26 mouse cellular contexts compared by ENCODE assay signal in the genomic region with DNA sequence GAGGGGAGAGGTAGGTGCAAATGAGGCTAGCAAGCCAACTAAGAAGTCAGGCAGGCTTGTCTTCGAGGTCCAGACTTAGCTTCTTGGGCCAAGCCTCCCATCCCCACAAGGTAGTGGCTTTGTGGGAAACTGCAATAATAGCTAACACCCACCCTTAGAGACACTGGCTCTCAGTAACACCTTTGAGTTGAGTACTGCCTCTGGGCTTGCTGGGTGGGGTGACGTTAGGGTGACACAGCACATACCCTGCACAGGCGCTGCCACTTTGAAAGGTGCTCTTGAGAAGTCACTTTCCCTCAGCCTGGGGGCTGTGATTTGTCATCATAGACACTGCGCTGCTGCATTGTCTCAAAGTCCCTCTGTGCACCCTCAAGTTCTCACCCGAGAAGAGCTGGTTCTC. TPM values are rescaled to one million over a fixed set of nuclear protein-coding genes. Genes with fewer than 3 reads are reported as not detected.
DNase-seq lines count a peak whose midpoint lies in the region; ATAC-seq and TF ChIP-seq lines count a peak whose summit lies in the region.
"Had no signal": no experiment of that assay in that cellular context is flagged by ENCODE, and none has a peak within 500 bp of the region (broad histone marks: within the 10 kb centered on the region; RNA-seq: fewer than 3 reads in every experiment).

No protein-coding gene starts in this region.

- no peaks in the 10 kb centered on the region for H3K27me3 ChIP-seq in heart, embryonic 11.5 days (ENCODE audit: control insufficient read depth, insufficient read depth, low read length)
- no peaks in the 10 kb centered on the region for H3K27me3 ChIP-seq in G1E (ENCODE audit: insufficient read depth, low read length)
- H3K27me3 ChIP-seq in liver, embryonic 15.5 days = no peaks in the 10 kb centered on the region
- H3K27me3 ChIP-seq: CH12.LX; embryonic facial prominence, embryonic 15.5 days; kidney, embryonic 15.5 days; lung, embryonic 15.5 days; midbrain, embryonic 15.5 days; neural tube, embryonic 12.5 days had no signal

- H3K4me3 ChIP-seq in heart, embryonic 11.5 days (ENCODE audit: low read depth, low read length) = no peak overlapping the region
- peak overlapping the region; percentile 30; the same call in 1 of the 2 replicates for H3K4me3 ChIP-seq in G1E (ENCODE audit: low read depth, low read length)
- no peak overlapping the region for H3K4me3 ChIP-seq in liver, embryonic 15.5 days (replicated peaks)
- H3K4me3 ChIP-seq: embryonic facial prominence, embryonic 15.5 days; hindbrain, embryonic 10.5 days; kidney, embryonic 15.5 days; lung, embryonic 15.5 days; midbrain, embryonic 15.5 days; neural tube, embryonic 12.5 days had no signal

- no peak for DNase-seq in heart, postnatal 4 days
- DNase-seq in G1E (ENCODE audit: low spot score) = no peak
- no peak for DNase-seq in ovary, postnatal 10 days (ENCODE audit: low spot score)
- DNase-seq in frontal cortex, postnatal 25 days (ENCODE audit: low spot score in 2 of 2) = no peak
- DNase-seq: adrenal gland, postnatal 25 days; cerebellum, adult 8-10 months; cerebellum, postnatal 36 days; embryo, embryonic 11 days; forebrain, postnatal 0 days; kidney, postnatal 4 days; retina, postnatal 1 day; right cerebral cortex, postnatal 25 days; thymus, postnatal 14 days had no signal

- H3K27ac ChIP-seq in heart, embryonic 11.5 days (ENCODE audit: low read depth, low read length) = peak overlapping the region; percentile 15; the same call in 1 of the 2 replicates
- H3K27ac ChIP-seq in liver, embryonic 15.5 days (replicated peaks) = peak overlapping the region; percentile 71
- H3K27ac ChIP-seq: embryonic facial prominence, embryonic 15.5 days; hindbrain, embryonic 10.5 days; hindbrain, postnatal 0 days; kidney, embryonic 15.5 days; lung, embryonic 15.5 days; midbrain, embryonic 15.5 days; neural tube, embryonic 12.5 days had no signal

- no peaks in the 10 kb centered on the region for H3K9me3 ChIP-seq in heart, embryonic 11.5 days (replicated peaks; ENCODE audit: control insufficient read depth, low read length)
- no peaks in the 10 kb centered on the region for H3K9me3 ChIP-seq in G1E (replicated peaks)
- no peaks in the 10 kb centered on the region for H3K9me3 ChIP-seq in liver, embryonic 15.5 days (replicated peaks)
- H3K9me3 ChIP-seq: embryonic facial prominence, embryonic 15.5 days; hindbrain, embryonic 10.5 days; kidney, embryonic 15.5 days; lung, embryonic 15.5 days; midbrain, embryonic 15.5 days; neural tube, embryonic 12.5 days had no signal

- no peak overlapping the region for H3K4me2 ChIP-seq in heart, embryonic 11.5 days
- peak overlapping the region; percentile 42 for H3K4me2 ChIP-seq in liver, embryonic 15.5 days
- H3K4me2 ChIP-seq: embryonic facial prominence, embryonic 15.5 days; kidney, embryonic 15.5 days; lung, embryonic 15.5 days; midbrain, embryonic 15.5 days; neural tube, embryonic 12.5 days had no signal

- ATAC-seq in heart, embryonic 11.5 days (replicated peaks; ENCODE audit: insufficient number of reproducible peaks, low FRiP score, low TSS enrichment) = peak; percentile 53; the same call in 1 of the 2 replicates
- no peak for ATAC-seq in G1E (ENCODE audit: extremely low read depth, insufficient number of reproducible peaks, low FRiP score, poor library complexity, severe bottlenecking)
- ATAC-seq in erythroid progenitor cell, adult 5-6 weeks (replicated peaks; ENCODE audit: low FRiP score, poor library complexity, severe bottlenecking) = peak; percentile 74
- ATAC-seq in liver, embryonic 15.5 days (ENCODE audit: insufficient read depth) = peak; percentile 68
- ATAC-seq: forebrain, postnatal 0 days; hindbrain, postnatal 0 days; intestine, postnatal 0 days; midbrain, embryonic 15.5 days had no signal

- WGBS in heart, embryonic 11.5 days (ENCODE audit: insufficient replicate concordance) = 50% methylated on average over 5 of the region's 5 CpGs
- WGBS in liver, embryonic 15.5 days (ENCODE audit: insufficient replicate concordance) = 70% methylated on average over 5 of the region's 5 CpGs

- H3K4me1 ChIP-seq in heart, embryonic 11.5 days (ENCODE audit: control insufficient read depth, insufficient read depth, low read length) = peaks cover 47% of the 10 kb centered on the region
- H3K4me1 ChIP-seq in G1E (ENCODE audit: insufficient read depth, low read depth, low read length) = peaks cover 84% of the 10 kb centered on the region
- H3K4me1 ChIP-seq in liver, embryonic 15.5 days (replicated peaks) = peaks cover 84% of the 10 kb centered on the region
- H3K4me1 ChIP-seq: kidney, embryonic 15.5 days; lung, embryonic 15.5 days; neural tube, embryonic 12.5 days had no signal

- no peaks in the 10 kb centered on the region for H3K36me3 ChIP-seq in heart, embryonic 11.5 days (ENCODE audit: control insufficient read depth, insufficient read depth, low read length)
- peaks cover 92% of the 10 kb centered on the region for H3K36me3 ChIP-seq in G1E (replicated peaks)
- peaks cover 28% of the 10 kb centered on the region for H3K36me3 ChIP-seq in liver, embryonic 15.5 days (replicated peaks)
- H3K36me3 ChIP-seq: lung, embryonic 15.5 days had no signal

- no peak for TF ChIP-seq CTCF in G1E (IDR thresholded peaks at IDR 0.05; ENCODE audit: low read depth, low read length)

- H3K9ac ChIP-seq in heart, embryonic 11.5 days (ENCODE audit: low read depth, low read length) = peak overlapping the region; percentile 22; the same call in 1 of the 2 replicates
- peak overlapping the region; percentile 22; the same call in 1 of the 2 replicates for H3K9ac ChIP-seq in liver, embryonic 15.5 days
- H3K9ac ChIP-seq: embryonic facial prominence, embryonic 15.5 days; forebrain, postnatal 0 days; kidney, embryonic 15.5 days; lung, embryonic 15.5 days; midbrain, embryonic 15.5 days; neural tube, embryonic 12.5 days had no signal

RNA-seq across cellular contexts. Expression of a gene that starts 11.6 kb away (rescaled TPM):
- polyA plus RNA-seq in heart, embryonic 11.5 days (2014; fragmentation: Nextera tagmentation; extraction: Ambion mirVana) = 4.0 and 5.2 TPM in 2 replicates
- total RNA-seq in heart, postnatal 4 days (2021) = 10 to 100 TPM in 1 of 2 experiments, 1 to 10 TPM in 1; 9.6 to 10.9 TPM
- total RNA-seq in G1E (2014; fragmentation: Nextera tagmentation) (94.0 and 120 TPM in 2 replicates), G1E (2017) (57.9 and 59.1 TPM in 2 replicates)
- polyA plus RNA-seq in G1E (2012) = 14.6 and 23.4 TPM in 2 replicates
- total RNA-seq in erythroid progenitor cell, adult 5-6 weeks (2015; ENCODE audit: low replicate concordance) = 3.4 and 5.8 TPM in 2 replicates
- total RNA-seq in erythroid progenitor cell, adult 5-6 weeks (2017; ENCODE audit: low replicate concordance) = 2.6 and 2.7 TPM in 2 replicates
- 6.6 and 7.9 TPM in 2 replicates for polyA plus RNA-seq in liver, embryonic 15.5 days (2015; fragmentation: Nextera tagmentation; extraction: Ambion mirVana)

RNA-seq across cellular contexts. Expression of a gene that starts 15.6 kb away (rescaled TPM):
- polyA plus RNA-seq in heart, embryonic 11.5 days (2014; fragmentation: Nextera tagmentation; extraction: Ambion mirVana) = 2.0 TPM in 2 replicates
- 1 to 10 TPM; 2.3 to 2.4 TPM for total RNA-seq in heart, postnatal 4 days (2021)
- total RNA-seq in G1E (2014; fragmentation: Nextera tagmentation) (3.8 and 3.9 TPM in 2 replicates), G1E (2017) (1.5 and 2.1 TPM in 2 replicates)
- 1.6 and 1.8 TPM in 2 replicates for polyA plus RNA-seq in G1E (2012)
- total RNA-seq in erythroid progenitor cell, adult 5-6 weeks (2015; ENCODE audit: low replicate concordance) = not detected in 2 replicates
- total RNA-seq in erythroid progenitor cell, adult 5-6 weeks (2017; ENCODE audit: low replicate concordance) = not detected in 2 replicates
- polyA plus RNA-seq in liver, embryonic 15.5 days (2015; fragmentation: Nextera tagmentation; extraction: Ambion mirVana) = 1.1 and 1.2 TPM in 2 replicates
- polyA plus RNA-seq: macrophage had no signal

RNA-seq across cellular contexts. Expression of a gene that starts 24.3 kb away (rescaled TPM):
- polyA plus RNA-seq in heart, embryonic 11.5 days (2014; fragmentation: Nextera tagmentation; extraction: Ambion mirVana) = 552 and 561 TPM in 2 replicates
- total RNA-seq in heart, postnatal 4 days (2021) = 100 to 1,000 TPM; 291 to 298 TPM
- 126 and 189 TPM in 2 replicates for total RNA-seq in G1E (2014; fragmentation: Nextera tagmentation)
- total RNA-seq in G1E (2017) = 61.1 and 65.5 TPM in 2 replicates
- polyA plus RNA-seq in G1E (2012) = 209 and 285 TPM in 2 replicates
- total RNA-seq in erythroid progenitor cell, adult 5-6 weeks (2015; ENCODE audit: low replicate concordance) = 231 and 265 TPM in 2 replicates
- total RNA-seq in erythroid progenitor cell, adult 5-6 weeks (2017; ENCODE audit: low replicate concordance) = 83.8 and 103 TPM in 2 replicates
- 362 and 405 TPM in 2 replicates for polyA plus RNA-seq in liver, embryonic 15.5 days (2015; fragmentation: Nextera tagmentation; extraction: Ambion mirVana)

RNA-seq across cellular contexts. Expression of a gene that starts 26.9 kb away (rescaled TPM):
- 7.0 and 7.6 TPM in 2 replicates for polyA plus RNA-seq in heart, embryonic 11.5 days (2014; fragmentation: Nextera tagmentation; extraction: Ambion mirVana)
- total RNA-seq in heart, postnatal 4 days (2021) = 1 to 10 TPM; 4.2 to 5.1 TPM
- total RNA-seq in G1E (2014; fragmentation: Nextera tagmentation) (22.8 and 41.7 TPM in 2 replicates), G1E (2017) (38.3 and 46.5 TPM in 2 replicates)
- polyA plus RNA-seq in G1E (2012) = 47.0 and 55.1 TPM in 2 replicates
- total RNA-seq in erythroid progenitor cell, adult 5-6 weeks (2015; ENCODE audit: low replicate concordance) = 13.8 and 19.8 TPM in 2 replicates
- total RNA-seq in erythroid progenitor cell, adult 5-6 weeks (2017; ENCODE audit: low replicate concordance) = 16.2 and 17.2 TPM in 2 replicates
- 8.2 and 9.6 TPM in 2 replicates for polyA plus RNA-seq in liver, embryonic 15.5 days (2015; fragmentation: Nextera tagmentation; extraction: Ambion mirVana)

RNA-seq across cellular contexts. Expression of a gene that starts 30.2 kb away (rescaled TPM):
- polyA plus RNA-seq in heart, embryonic 11.5 days (2014; fragmentation: Nextera tagmentation; extraction: Ambion mirVana) = 28.3 and 31.0 TPM in 2 replicates
- 10 to 100 TPM; 19.5 to 19.6 TPM for total RNA-seq in heart, postnatal 4 days (2021)
- total RNA-seq in G1E (2014; fragmentation: Nextera tagmentation) (7.2 and 18.7 TPM in 2 replicates), G1E (2017) (60.2 and 66.4 TPM in 2 replicates)
- 44.1 and 45.3 TPM in 2 replicates for polyA plus RNA-seq in G1E (2012)
- total RNA-seq in erythroid progenitor cell, adult 5-6 weeks (2015; ENCODE audit: low replicate concordance) = 10.5 and 20.5 TPM in 2 replicates
- total RNA-seq in erythroid progenitor cell, adult 5-6 weeks (2017; ENCODE audit: low replicate concordance) = 9.8 and 10.7 TPM in 2 replicates
- 21.4 and 23.6 TPM in 2 replicates for polyA plus RNA-seq in liver, embryonic 15.5 days (2015; fragmentation: Nextera tagmentation; extraction: Ambion mirVana)

Comparison
In these comparisons a context has a peak if more than half of its experiments do, and no peak if none do; other contexts are left out.
1. RNA of a gene that starts 11.6 kb away (total RNA-seq): 57.9 to 120 TPM in G1E; 9.6 to 10.9 TPM in heart, postnatal 4 days and 2.6 to 5.8 TPM in erythroid progenitor cell, adult 5-6 weeks; every median in the first group is over 4 times any median in the second.